Mouse (Mus musculus) macrophage (primary cell): ENCODE data around the gene Vsx2. TPM values are rescaled to one million over a fixed set of nuclear protein-coding genes. Genes with fewer than 3 reads are reported as not detected.
"Not testable (repeated sequence)": the region's sequence is repeated elsewhere in the genome, so short reads cannot be mapped to it uniquely, and the experiment has no call there.

Experiments used
- H3K27ac ChIP-seq: fragments of 350-480 bp; formaldehyde crosslinking; 2 replicates; pipeline ENCODE4 v1.9.0; 2021
- H3K36me3 ChIP-seq: fragments of 350-480 bp; formaldehyde crosslinking; 2 replicates; pipeline ENCODE4 v1.9.0; 2021; ENCODE audit errors: inconsistent target
- H3K4me3 ChIP-seq: fragments of 350-480 bp; formaldehyde crosslinking; 2 replicates; pipeline ENCODE4 v1.9.0; 2021; ENCODE audit errors: inconsistent target
- H3K79me2 ChIP-seq: fragments of 350-480 bp; formaldehyde crosslinking; 2 replicates; pipeline ENCODE4 v1.9.0; 2021; ENCODE audit errors: inconsistent target
- WGBS: methylation state at CpG from one replicate; pipeline ENCODE4 v1.1.7; 2026; ENCODE audit warnings: inconsistent platforms; ENCODE audit not compliant: missing documents; 5-methylcytosine and 5-hydroxymethylcytosine counted together
- polyA plus RNA-seq: library from polyadenylated mRNA; stranded (reverse); fragments of 250-400 nt; gene quantifications from 3 replicates; pipeline ENCODE4 v1.2.4, GENCODE M21; 2018; ENCODE audit warnings: inconsistent platforms
- total RNA-seq, 78 experiments: library from RNA; depleted of rRNA; stranded (reverse); fragments of 250-400 nt; gene quantifications; 1 replicate in 9 of 78; 2 replicates in 24 of 78; 3 replicates in 43 of 78; 4 replicates in 2 of 78; pipeline ENCODE4 v1.2.4; 2018; ENCODE audit warnings: inconsistent platforms in 56 of 78

Gene Vsx2
- total RNA-seq (2018; cell fraction: chromatin; rRNA removed) = not detected
- total RNA-seq (2018; cell fraction: cytosol; rRNA removed) = not detected
- total RNA-seq (2018; cell fraction: nucleus; rRNA removed) = not detected
- polyA plus RNA-seq = not detected in 3 replicates

DNA sequence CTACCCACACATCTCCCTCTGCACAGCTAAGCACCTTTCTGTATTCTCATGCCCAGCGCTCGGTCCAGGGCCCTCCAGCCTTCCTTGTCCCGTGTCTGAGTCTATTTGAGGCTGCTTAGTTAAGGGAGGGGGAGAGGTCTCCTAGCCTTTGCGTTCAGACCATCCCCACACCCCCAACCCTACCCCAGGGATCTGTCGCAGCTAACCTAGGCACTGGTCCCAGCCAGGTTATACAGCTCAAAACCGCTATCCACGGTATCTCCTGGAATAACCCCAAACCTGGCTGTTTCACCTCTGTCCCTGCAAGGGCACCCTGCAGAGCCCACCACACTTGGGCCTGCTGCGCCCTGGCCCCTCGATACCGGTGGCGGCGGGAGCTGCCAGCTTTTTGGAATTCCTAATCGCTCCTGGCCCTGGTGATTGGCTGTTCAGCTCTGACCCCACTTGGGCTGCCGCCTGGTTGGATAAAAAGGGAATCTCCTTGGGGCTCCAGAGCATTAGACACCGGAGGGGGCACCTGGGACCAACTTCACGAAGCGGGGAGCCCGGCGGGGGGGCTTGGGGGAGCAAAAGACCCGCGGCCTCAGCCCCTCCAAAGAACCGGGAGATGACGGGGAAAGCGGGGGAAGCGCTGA lies at the start of gene Vsx2:
Gene Vsx2, plus strand, starts transcription at position 427 of the 635 bp plus-strand sequence.
- no peaks in the 10 kb centered on the region for H3K79me2 ChIP-seq
- no peaks in the 10 kb centered on the region for H3K36me3 ChIP-seq
- 22% methylated on average over 24 of the region's 25 CpGs for WGBS
- H3K4me3 ChIP-seq = no peak within 1 kb of the TSS
- no peak within 1 kb of the TSS for H3K27ac ChIP-seq

DNA sequence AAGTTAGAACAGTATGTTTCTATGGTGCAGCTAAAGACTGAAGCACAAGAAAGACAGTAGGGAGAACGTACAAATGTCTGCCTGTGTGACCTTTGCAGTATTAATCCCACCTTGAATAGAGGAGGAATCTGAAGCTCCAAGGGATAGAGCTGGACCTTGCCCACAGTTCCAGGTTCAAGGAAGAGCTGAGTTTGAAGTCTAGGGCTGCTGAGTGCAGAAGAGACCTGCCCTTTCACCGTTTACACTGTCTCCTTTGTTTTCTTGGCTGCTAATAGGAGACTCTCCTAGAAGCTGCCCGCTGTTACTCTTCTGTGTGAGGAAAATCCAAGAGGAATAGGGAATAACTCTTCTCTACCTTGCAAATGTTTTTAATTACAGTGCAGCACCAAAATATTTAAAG lies 45.8 kb upstream of the Vsx2 start:
- Histone ChIP-seq H3K36me3 (no peaks in the 10 kb centered on the region), H3K27ac (no peak overlapping the region), H3K4me3 (no peak overlapping the region), H3K79me2 (no peaks in the 10 kb centered on the region)
- WGBS = 92% methylated on average over 3 of the region's 3 CpGs

DNA sequence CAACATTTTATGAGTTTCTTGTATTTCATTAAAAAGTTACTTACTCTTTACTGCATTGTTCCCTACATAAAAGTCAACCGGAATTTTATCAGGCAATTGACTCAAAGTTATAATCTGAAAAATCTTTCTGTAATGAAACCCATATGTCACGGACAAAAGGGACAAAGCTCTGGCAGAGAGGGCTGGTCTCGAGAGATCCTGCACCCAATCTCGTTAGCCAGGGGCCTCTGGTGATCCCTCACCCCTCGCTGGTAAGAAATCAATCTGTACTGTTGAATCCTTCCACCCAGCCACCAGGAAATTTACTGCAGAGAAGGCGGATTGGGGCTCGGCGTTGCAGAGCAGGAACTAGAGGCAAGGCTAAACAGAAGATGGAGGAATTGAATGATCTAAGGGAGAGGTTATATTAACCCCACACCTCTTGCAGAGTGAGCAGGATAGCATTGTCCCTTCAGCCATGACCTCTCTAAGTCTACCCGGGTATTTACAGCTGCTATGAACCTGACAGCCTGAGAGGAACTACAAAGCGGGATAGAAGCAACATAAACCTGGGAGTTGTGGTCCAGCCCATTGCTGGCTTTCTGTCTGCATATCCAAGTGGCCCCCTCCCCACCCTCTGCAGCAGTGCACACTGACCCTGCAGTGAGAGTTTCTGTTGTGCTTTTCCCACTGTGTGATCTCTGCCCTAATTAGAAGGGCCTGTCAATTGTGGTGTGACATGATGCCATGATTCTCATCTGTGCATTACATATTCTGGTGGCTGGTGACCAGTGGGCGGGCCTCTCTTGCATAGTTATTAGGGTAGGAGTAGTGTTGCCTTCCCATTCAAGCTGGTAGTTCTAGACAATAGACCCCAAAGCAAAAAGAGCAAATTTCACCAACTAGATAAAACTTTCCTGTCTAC lies 45.2 kb upstream of the Vsx2 start:
- 94% methylated on average over 11 of the region's 11 CpGs for WGBS
- Histone ChIP-seq H3K36me3 (no peaks in the 10 kb centered on the region), H3K4me3 (no peak overlapping the region), H3K27ac (no peak overlapping the region), H3K79me2 (no peaks in the 10 kb centered on the region)

DNA sequence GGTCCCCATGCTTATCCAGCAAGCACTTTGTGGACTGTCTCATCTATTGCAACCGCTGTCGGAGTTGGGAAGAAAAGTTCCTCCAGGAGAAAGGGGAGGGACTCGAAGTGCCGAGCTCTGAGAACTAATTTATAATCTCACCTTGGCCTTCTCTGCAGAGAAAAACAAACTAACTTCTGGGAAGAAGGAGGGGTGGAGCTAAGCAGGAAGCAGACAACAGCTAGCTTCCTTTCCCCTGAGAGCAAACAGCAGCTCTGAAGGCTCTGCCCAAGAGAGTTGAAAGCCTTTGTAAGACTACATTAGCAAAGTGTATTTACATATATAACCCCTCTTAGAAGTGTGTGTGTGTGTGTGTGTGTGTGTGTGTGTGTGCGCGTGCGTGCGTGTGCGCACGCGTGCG lies 44.1 kb upstream of the Vsx2 start:
- Histone ChIP-seq H3K27ac (no peak overlapping the region), H3K4me3 (no peak overlapping the region), H3K36me3 (no peaks in the 10 kb centered on the region), H3K79me2 (no peaks in the 10 kb centered on the region)
- WGBS = 23% methylated on average over 4 of the region's 12 CpGs

DNA sequence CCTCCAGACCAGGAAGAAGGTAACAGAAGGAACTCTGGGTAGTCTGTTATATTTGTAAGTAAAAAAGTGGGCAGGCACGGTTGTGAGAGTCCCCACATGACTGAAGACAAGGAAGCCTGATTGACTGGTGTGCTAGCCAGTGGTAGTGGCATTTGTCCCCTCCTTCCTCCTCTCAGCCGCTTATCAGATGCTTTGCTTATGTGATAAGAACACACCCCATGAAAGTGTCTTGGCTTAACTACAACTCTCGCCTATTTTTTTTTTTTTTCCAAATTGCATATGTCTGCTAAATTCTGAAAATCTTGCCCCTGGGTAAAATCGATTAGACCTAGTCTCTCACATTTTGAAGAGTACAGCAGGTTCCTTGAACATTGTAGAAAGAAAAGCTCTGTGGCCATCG lies 39.1 kb upstream of the Vsx2 start:
- no peaks in the 10 kb centered on the region for H3K36me3 ChIP-seq
- H3K4me3 ChIP-seq = no peak overlapping the region
- no peaks in the 10 kb centered on the region for H3K79me2 ChIP-seq
- H3K27ac ChIP-seq = no peak overlapping the region
- 81% methylated on average over 4 of the region's 5 CpGs for WGBS

DNA sequence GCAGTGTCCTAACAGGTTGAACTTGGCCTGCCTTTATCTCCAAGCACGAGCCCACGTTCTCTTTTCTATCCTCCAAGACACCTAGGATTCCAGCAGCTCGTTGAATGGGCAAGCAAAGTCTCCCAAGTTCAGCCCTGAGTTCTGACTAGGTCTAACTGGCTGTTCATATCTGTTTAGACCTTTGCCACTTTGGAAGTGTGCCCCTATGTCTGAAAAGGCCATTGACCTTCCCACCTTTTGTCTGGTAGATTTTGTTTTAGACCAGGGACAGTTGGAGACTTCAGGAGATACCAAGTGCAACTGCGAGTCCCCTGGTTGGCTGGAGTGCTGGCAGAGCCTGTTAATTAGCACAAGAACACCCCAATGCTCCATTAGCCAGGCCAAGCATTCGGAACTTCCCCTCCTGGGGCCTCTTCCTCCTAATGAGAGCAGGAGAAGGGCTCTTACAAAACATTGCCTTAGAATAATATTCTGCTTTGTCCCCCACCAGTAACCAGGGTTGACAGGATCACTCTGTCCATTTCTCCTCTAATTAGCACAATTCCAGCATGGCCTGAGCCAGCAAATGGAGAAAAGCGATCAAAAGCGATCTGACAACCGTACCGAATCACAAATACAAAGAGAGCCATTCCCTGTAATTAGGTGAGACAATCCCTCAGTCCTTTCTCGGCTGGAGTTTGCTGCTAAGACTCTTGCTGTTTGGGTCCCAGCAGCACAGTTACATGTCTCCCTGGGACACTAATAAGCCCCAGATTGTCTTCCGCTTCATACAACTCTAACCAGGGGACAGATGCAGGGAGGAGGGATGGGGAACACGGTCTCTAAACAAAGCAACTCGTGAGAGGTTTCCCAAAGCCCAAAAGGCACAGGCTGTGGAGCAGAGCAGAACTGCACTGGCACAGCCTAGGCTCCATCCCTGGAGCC lies 37.4 kb upstream of the Vsx2 start:
- Histone ChIP-seq H3K79me2 (no peaks in the 10 kb centered on the region), H3K4me3 (no peak overlapping the region), H3K27ac (no peak overlapping the region), H3K36me3 (no peaks in the 10 kb centered on the region)
- WGBS = 89% methylated on average over 13 of the region's 13 CpGs

DNA sequence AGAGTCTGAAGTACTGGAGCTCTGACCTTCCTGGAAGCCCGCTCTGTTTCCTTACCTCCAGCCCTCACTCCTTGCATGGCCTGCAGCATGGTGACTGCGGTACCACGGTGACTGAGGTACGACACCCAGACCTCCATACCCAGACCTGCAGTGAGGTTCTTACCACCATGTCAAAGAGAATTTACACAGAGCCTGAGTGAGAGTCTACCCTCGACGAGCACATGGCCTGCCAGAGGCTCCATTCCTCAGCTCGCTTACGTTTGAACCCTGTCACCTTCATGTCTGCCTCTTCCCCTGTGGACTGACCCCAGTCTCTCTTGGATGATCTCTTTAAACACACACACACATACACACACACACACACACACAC lies 36.7 kb upstream of the Vsx2 start:
- H3K27ac ChIP-seq = no peak overlapping the region
- no peaks in the 10 kb centered on the region for H3K36me3 ChIP-seq
- no peak overlapping the region for H3K4me3 ChIP-seq
- H3K79me2 ChIP-seq = no peaks in the 10 kb centered on the region
- WGBS = 96% methylated on average over 8 of the region's 8 CpGs

DNA sequence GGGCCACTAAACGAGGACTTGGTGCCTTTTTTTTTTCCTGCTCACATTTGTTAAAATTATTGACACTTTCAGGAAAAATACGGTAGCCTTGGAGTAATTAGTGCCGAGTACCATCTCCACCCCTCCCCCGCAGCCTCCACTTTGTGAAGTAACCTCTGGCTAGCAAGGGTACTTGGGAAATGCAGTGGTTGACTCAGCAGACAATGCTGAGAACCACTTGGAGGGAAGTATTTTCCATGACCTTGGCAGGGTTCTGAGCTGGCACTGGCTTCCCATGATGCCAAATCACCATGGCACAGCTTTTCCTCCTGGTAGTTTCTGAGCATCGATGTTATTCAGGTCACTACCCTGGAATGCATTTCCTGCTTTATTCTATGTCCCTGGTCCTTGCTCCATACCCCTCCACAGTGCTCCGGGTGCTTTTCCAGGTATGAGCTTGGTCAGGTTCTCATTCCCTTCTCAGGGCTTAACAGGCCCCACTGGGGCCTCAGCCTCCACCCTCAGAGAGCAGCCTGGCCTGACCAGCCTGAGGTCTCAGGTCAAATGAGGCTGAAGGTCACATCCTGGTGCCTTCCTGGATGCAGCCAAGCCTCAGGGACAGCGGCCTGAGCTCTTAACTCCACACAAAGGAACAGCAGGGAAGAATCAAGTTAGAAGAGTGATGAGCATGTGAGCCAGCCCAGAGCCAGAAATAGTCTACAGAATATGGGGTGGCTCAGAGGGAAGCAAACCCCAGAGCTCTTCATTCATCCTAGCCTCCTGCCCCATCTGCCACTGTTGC lies 35.7 kb upstream of the Vsx2 start:
- Histone ChIP-seq H3K27ac (no peak overlapping the region), H3K36me3 (no peaks in the 10 kb centered on the region), H3K79me2 (no peaks in the 10 kb centered on the region), H3K4me3 (no peak overlapping the region)
- 93% methylated on average over 7 of the region's 7 CpGs for WGBS

DNA sequence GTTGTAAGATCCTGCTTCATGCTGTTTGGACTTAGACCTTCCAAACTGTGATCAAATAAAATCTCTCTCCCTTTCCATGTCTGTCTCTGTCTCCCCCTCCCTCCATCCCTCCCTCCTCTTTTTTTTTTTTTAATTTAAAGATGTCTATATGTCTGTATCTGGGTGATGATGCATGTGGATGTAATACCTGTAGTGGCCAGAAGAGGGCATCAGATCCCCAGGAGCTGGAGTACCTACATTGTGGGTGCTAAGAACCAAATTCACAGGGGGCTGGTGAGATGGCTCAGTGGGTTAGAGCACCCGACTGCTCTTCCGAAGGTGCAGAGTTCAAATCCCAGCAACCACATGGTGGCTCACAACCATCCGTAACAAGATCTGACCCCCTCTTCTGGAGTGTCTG lies 30.0 kb upstream of the Vsx2 start:
- not testable (repeated sequence) for H3K27ac ChIP-seq, H3K4me3 ChIP-seq, H3K79me2 ChIP-seq, H3K36me3 ChIP-seq
- 100% methylated on average over 1 of the region's 3 CpGs for WGBS

DNA sequence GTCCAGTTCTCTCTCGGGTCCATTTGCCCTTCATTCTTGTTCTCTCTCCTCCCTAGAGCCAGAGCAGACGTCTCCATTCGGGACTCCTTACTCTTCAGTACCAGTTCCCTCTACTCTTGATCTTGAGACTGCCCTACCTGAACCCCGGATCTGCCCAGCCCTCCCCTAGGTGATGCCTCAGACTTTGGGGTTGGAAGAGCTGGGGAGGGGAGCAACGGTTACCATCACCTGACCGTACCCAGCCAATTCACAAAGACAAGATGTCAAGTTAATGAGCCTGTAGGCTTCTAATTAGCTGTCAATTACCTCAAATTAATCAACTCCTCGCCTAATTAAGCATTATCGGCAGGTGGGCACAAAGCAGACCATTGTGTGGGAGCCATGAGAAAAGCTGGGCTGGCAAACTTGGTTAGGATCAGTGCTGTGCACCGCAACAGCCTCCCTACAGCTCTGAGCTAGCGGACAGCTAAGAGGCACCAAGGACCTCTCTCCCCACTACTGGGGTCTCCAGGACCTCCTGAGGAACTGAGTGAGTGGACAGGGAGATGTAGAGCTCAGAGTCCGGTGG lies 28.1 kb upstream of the Vsx2 start:
- WGBS = 93% methylated on average over 11 of the region's 11 CpGs
- no peaks in the 10 kb centered on the region for H3K36me3 ChIP-seq
- no peak overlapping the region for H3K4me3 ChIP-seq
- H3K27ac ChIP-seq = no peak overlapping the region
- H3K79me2 ChIP-seq = no peaks in the 10 kb centered on the region

DNA sequence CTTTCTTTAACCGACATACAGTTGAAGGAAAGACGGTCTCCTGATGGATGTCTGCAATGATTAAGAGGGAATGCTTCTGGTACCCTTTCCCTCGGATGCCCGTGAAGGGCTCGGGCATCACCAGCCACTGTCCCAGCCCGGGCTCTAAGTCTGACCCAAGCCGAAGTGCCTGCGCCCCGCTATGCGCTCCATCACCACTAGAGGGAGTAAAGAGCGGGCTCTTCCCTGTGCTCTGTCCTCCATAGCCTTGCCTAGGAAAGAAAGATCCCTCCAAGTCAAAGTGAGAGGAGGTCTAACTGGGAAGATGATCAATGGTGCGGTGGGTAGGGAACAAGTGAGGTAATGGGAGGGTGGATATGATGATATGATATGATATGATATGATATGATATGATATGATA lies 23.5 kb upstream of the Vsx2 start:
- 4% methylated on average over 12 of the region's 12 CpGs for WGBS

DNA sequence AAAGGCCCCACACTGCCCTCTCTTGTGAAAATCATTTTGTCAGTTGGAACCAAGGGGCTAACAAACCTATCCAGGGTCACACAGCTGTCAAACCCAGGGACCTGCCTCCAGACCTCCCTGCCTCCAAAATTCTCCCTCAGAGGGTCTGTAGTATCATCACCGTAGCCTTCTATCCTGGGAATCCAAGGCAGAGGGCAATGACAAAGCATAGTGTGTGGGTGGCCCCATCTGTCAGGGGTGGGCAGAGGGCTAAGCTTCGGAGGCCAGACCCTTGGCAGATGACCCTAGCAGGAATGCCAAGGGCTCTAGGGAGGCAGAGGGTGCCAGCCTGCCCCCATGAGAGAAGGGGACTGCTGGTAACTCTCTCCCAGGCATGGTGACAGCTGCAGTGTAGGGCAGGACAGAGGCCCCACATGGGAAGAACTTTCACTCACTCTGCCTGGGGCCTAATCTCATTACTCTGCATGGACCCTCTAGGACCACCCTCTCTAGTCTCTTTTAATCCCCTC lies 22.9 kb upstream of the Vsx2 start:
- Histone ChIP-seq H3K27ac (no peak overlapping the region), H3K79me2 (no peaks in the 10 kb centered on the region), H3K36me3 (no peaks in the 10 kb centered on the region), H3K4me3 (no peak overlapping the region)
- 88% methylated on average over 2 of the region's 2 CpGs for WGBS

More for the DNA sequence above, 23.5 kb upstream of the Vsx2 start:
- H3K36me3 ChIP-seq = no peaks in the 10 kb centered on the region
- no peak overlapping the region for H3K4me3 ChIP-seq
- no peak overlapping the region for H3K27ac ChIP-seq
- no peaks in the 10 kb centered on the region for H3K79me2 ChIP-seq

DNA sequence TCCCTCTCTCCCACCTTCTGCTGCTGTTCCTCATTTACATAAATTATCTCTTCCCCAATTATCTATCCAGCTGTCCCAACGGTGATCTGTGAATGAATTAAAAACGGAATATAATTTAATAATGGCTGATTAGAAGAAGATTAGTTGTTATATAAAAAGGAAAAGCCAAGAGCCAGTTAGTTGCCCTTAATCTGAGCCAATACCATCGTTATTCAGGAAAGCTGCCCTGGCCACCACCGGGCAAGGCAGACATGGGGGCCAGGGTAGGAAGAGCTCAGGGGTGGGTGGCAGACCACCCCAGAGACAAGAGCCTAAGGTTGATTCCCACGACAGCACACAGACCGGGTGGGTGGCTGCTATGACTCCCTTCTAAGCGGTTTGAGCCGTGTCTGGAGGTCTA lies 21.3 kb upstream of the Vsx2 start:
- 83% methylated on average over 7 of the region's 8 CpGs for WGBS
- Histone ChIP-seq H3K36me3 (no peaks in the 10 kb centered on the region), H3K79me2 (no peaks in the 10 kb centered on the region)

More for the DNA sequence above, 21.3 kb upstream of the Vsx2 start:
- no peak overlapping the region for H3K4me3 ChIP-seq
- no peak overlapping the region for H3K27ac ChIP-seq
